Mouse (Mus musculus) lung, postnatal 0 days (tissue): ENCODE data around the gene Mmab. TPM values are rescaled to one million over a fixed set of nuclear protein-coding genes. Genes with fewer than 3 reads are reported as not detected.

Experiments
- ATAC-seq: fragments of 200-750 bp; cut with Nextera tagmentation; 2 replicates; pipeline ENCODE4 v1.8.0; 2017; ENCODE audit warnings: moderate library complexity
- DNase-seq: peaks from one replicate; pipeline ENCODE4 v3.0.0-alpha.2; 2016; ENCODE audit warnings: low spot score
- H3K27ac ChIP-seq: fragments of 300-500 bp; sonication (generic); 2 replicates; pipeline ENCODE4 v1.5.1; 2014; ENCODE audit warnings: antibody characterized with exemption, mild to moderate bottlenecking, low read length, mixed read lengths
- H3K27me3 ChIP-seq: fragments of 300-500 bp; sonication (generic); replicated peaks from 2 replicates; pipeline ENCODE4 v1.6.1; 2014; ENCODE audit warnings: low read length, mixed read lengths; ENCODE audit not compliant: insufficient read depth
- H3K36me3 ChIP-seq: fragments of 300-500 bp; sonication (generic); 2 replicates; pipeline ENCODE4 v1.6.1; 2014; ENCODE audit warnings: low read length, mixed read lengths; ENCODE audit not compliant: insufficient read depth
- H3K4me1 ChIP-seq: fragments of 300-500 bp; sonication (generic); 2 replicates; pipeline ENCODE4 v1.6.1; 2014; ENCODE audit warnings: antibody characterized with exemption, low read depth, low read length, mixed read lengths; ENCODE audit not compliant: insufficient read depth
- H3K4me2 ChIP-seq: fragments of 300-500 bp; sonication (generic); replicated peaks from 2 replicates; pipeline ENCODE4 v1.6.1; 2014; ENCODE audit warnings: low read depth, mild to moderate bottlenecking, low read length, moderate library complexity, mixed read lengths
- H3K4me3 ChIP-seq: fragments of 300-500 bp; sonication (generic); 2 replicates; pipeline ENCODE4 v1.5.1; 2014; ENCODE audit warnings: low read depth, low read length
- H3K9ac ChIP-seq: fragments of 300-500 bp; sonication (generic); replicated peaks from 2 replicates; pipeline ENCODE4 v1.6.1; 2014; ENCODE audit warnings: low read depth, mild to moderate bottlenecking
- H3K9me3 ChIP-seq: fragments of 300-500 bp; sonication (generic); 2 replicates; pipeline ENCODE4 v1.6.1; 2016; ENCODE audit warnings: low read length, mixed read lengths
- CTCF ChIP-seq: IDR thresholded peaks from 2 replicates; pipeline ENCODE4 v1.5.1; 2016; ENCODE audit warnings: antibody characterized with exemption, mild to moderate bottlenecking
- EP300 ChIP-seq: IDR thresholded peaks from 2 replicates; pipeline ENCODE4 v1.6.1; 2016; ENCODE audit warnings: antibody characterized with exemption, mild to moderate bottlenecking, control low read depth
- WGBS: fragments of 180-500 bp; shearing (Covaris S2); extraction: QIAGEN DNeasy Blood & Tissue Kit; methylation state at CpG from one replicate; pipeline ENCODE4 v1.1.7; 2014; 5-methylcytosine and 5-hydroxymethylcytosine counted together
- polyA plus RNA-seq: library from polyadenylated mRNA; unstranded; fragments of >200 nt; fragmentation: Nextera tagmentation; extraction: Ambion mirVana; gene quantifications from 2 replicates; pipeline ENCODE4 v1.2.1, GENCODE M21; 2015

Mmab gene
- 11.1 and 12.8 TPM in 2 replicates for polyA plus RNA-seq

DNA sequence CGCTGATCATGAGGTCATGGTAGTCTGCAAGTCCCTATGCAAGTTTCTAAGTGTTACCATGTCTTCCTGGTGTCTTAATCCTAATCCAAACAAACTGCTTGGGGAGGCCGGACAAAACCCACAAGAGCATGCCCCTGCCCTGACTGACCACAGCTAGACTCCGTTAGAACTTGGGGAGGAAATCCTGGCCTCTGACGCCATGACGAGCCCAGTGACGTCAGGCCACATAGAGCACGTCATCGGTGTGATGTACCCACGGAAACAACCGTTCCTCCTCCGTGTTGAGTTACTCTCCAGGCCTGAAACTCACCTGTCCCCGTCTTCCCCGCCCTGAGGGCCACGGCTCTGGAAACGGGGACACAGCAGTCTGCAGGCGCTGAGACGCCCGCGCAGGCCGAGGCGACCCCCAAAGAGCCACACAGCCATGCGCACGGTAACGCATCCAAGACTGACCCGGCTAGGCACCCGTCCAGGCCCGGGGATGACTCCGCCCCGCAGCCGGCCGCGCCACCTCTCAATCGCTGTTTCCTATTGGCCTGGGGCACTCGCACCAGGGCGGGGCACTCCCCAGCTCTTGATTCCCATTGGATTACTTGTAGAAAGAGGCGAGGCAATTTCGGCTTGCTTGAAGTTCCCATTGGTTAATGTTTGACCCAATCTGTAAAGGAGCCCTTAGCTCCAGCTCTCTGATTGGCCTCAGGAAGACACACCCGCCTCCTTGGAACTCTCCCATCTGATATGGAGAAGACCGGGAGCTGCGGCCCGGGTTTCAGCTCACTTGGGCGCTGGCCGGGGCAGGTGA is at the start of gene Mmab, which contains the start of gene Mvk:
Gene Mmab, minus strand, starts transcription at position 495 of the 802 bp plus-strand sequence.
Gene Mvk, plus strand, starts transcription at position 704 of the 802 bp plus-strand sequence.
- Histone ChIP-seq H3K9me3 (no peaks in the 10 kb centered on the region), H3K4me1 (0 out of 2 replicates have a peak, but pooled peaks cover 7% of the 10 kb centered on the region), H3K27me3 (no peaks in the 10 kb centered on the region), H3K4me3 (peak within 1 kb of the TSS; percentile 67), H3K36me3 (0 out of 2 replicates have a peak, but pooled peaks cover 3% of the 10 kb centered on the region), H3K4me2 (peak within 1 kb of the TSS; percentile 57), H3K9ac (peak within 1 kb of the TSS; percentile 43), H3K27ac (peak within 1 kb of the TSS; percentile 71; the same call in 1 of the 2 replicates)
- DNase-seq (peak; percentile 100), ATAC-seq (peak; percentile 98)
- WGBS: 1% methylated on average over 42 of the region's 43 CpGs
- TF ChIP-seq EP300 (peak; percentile 35), CTCF (no peak)

DNA sequence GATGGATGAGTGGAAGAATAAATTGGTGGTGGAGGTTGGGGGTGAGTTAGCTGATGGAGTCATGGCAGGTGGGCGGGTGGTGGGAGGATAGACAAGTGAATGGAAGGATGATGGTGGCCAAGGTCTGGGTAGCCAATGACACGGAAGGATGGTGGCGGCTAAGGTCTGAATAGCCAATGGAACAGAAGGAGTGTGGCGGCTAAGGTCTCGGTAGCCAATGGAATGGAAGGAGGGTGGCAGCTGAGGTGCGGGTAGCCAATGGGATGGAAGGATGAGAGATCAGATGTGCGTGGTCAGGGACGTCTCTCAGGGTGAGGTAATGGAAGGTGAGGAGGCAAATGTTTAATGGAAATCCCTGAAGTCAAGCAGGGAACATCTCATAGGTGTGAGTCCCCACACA is 46.4 kb upstream of the Mmab start:
- Histone ChIP-seq H3K27me3 (no peaks in the 10 kb centered on the region), H3K4me3 (no peak overlapping the region), H3K27ac (no peak overlapping the region), H3K9ac (no peak overlapping the region), H3K4me2 (no peak overlapping the region), H3K36me3 (no peaks in the 10 kb centered on the region), H3K9me3 (no peaks in the 10 kb centered on the region), H3K4me1 (no peaks in the 10 kb centered on the region)
- TF ChIP-seq CTCF: no peak
- 90% methylated on average over 8 of the region's 8 CpGs for WGBS
- ATAC-seq (no peak), DNase-seq (no peak)

DNA sequence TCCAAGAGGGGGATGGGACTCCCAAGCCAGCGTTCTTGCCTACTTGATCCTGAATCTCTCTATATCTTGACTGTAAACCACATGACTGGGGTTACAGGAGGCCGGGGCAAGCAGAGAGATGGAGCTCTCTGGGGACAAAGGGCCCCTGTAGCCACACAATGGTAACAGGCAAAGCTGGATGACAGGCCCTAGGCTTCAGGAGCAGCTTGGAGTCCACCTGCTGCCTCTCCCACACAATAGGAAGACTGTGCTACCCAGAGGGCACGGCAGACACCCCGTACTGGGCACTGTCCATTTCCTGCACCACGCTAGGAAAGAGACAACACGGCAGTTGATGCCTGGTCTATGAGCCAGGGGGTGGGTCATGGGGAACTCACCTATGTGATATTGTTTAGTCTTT is 45.7 kb upstream of the Mmab start:
- 85% methylated on average over 6 of the region's 6 CpGs for WGBS
- no peak for TF ChIP-seq CTCF
- no peak for TF ChIP-seq EP300
- no peak for ATAC-seq
- Histone ChIP-seq H3K27ac (no peak overlapping the region), H3K4me1 (no peaks in the 10 kb centered on the region), H3K4me2 (no peak overlapping the region), H3K9me3 (no peaks in the 10 kb centered on the region), H3K36me3 (no peaks in the 10 kb centered on the region), H3K9ac (no peak overlapping the region), H3K4me3 (no peak overlapping the region), H3K27me3 (no peaks in the 10 kb centered on the region)
- no peak for DNase-seq

DNA sequence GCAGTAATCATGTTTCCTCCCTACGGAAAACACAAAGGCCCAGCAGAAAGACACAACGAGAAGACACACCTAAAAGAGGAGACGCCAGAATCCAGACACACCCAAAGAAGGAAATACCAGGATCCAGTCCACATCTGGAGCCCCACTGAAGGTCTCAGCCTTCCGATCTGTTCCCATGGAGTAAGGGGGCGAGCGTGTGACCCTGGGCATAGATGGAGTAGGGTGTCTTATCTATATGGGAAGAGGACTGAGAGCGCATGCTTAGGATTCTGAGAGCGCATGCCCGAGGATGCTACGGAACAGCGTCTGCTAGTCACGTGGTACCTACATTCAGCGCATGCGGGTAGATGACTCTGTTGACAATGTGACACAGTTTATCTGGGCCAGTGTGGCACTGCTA is 41.8 kb upstream of the Mmab start:
- H3K27ac ChIP-seq: no peak overlapping the region
- H3K27me3 ChIP-seq: no peaks in the 10 kb centered on the region
- TF ChIP-seq EP300: no peak
- TF ChIP-seq CTCF: no peak
- no peak overlapping the region for H3K4me3 ChIP-seq
- WGBS: 81% methylated on average over 14 of the region's 14 CpGs
- H3K36me3 ChIP-seq: no peaks in the 10 kb centered on the region
- H3K9ac ChIP-seq: no peak overlapping the region
- H3K4me1 ChIP-seq: no peaks in the 10 kb centered on the region
- H3K9me3 ChIP-seq: no peaks in the 10 kb centered on the region
- no peak overlapping the region for H3K4me2 ChIP-seq
- no peak for ATAC-seq
- DNase-seq: no peak

DNA sequence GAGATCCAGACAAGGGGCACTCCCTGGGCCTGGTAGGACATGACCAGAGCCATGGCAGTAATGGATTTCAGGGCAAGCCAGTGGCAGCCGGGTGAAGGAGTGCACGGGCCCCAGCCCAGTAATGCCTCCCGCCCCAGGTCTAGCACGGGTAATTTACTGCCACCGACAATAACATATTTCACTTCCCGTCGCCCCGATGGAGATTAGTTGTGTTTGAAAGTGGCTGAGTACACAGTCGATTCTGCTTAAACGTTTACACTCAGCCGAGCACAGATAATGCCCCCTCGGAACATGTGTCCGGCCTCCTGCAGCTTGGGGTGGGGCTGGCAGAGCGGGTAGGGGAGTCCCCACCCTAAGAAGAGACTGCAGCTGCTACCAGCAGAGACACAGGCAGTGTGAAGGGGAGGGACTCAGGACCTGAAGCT is 38.7 kb upstream of the Mmab start:
- ATAC-seq (no peak), DNase-seq (no peak)
- no peak overlapping the region for H3K9ac ChIP-seq
- H3K9me3 ChIP-seq: no peaks in the 10 kb centered on the region
- H3K27me3 ChIP-seq: no peaks in the 10 kb centered on the region
- no peaks in the 10 kb centered on the region for H3K4me1 ChIP-seq
- no peak overlapping the region for H3K27ac ChIP-seq
- TF ChIP-seq CTCF (no peak), EP300 (no peak)
- no peak overlapping the region for H3K4me2 ChIP-seq
- H3K36me3 ChIP-seq: no peaks in the 10 kb centered on the region
- no peak overlapping the region for H3K4me3 ChIP-seq
- 5% methylated on average over 14 of the region's 14 CpGs for WGBS

DNA sequence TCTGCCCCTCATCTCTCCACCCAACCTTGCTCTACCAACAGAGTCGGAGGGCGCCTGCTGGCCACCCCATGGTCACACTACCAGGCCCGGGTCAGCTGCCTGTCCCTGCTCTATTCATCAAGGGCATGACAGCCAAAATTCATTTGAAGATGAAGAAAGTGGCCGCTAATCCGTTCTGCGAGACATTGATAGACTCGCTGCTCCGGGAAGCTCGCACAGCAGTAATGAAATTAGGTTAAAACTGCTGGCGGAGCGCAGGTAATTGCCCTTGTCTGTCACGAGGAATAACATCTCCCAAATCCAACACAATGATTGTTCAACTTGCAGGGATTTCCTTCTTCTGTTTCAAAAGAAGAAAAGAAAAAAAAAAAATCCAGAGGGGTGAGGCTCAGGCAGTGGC is 34.4 kb upstream of the Mmab start:
- Histone ChIP-seq H3K9ac (no peak overlapping the region), H3K36me3 (no peaks in the 10 kb centered on the region), H3K9me3 (no peaks in the 10 kb centered on the region), H3K4me1 (no peaks in the 10 kb centered on the region), H3K4me3 (no peak overlapping the region), H3K27ac (no peak overlapping the region), H3K4me2 (no peak overlapping the region), H3K27me3 (no peaks in the 10 kb centered on the region)
- 91% methylated on average over 12 of the region's 12 CpGs for WGBS
- no peak for TF ChIP-seq EP300
- TF ChIP-seq CTCF: no peak
- ATAC-seq: no peak
- no peak for DNase-seq
